Mouse (Mus musculus) gonadal fat pad, adult 2 months (tissue): Measurements from ENCODE around the gene Prn. TPM values are rescaled to one million over a fixed set of nuclear protein-coding genes. Genes with fewer than 3 reads are reported as not detected.
A peak's percentile ranks its signal among the peaks of the same experiment; 100 is the strongest.

Experiments
- DNase-seq: peaks from one replicate; pipeline ENCODE4 v3.0.0-alpha.2; 2012; ENCODE audit warnings: low read depth
- polyA plus RNA-seq: library from polyadenylated mRNA; depleted of rRNA; stranded (reverse); fragments of >200 nt; gene quantifications from 2 replicates; pipeline ENCODE4 v1.2.3, GENCODE M21; 2012

Prn gene
- polyA plus RNA-seq, 1 experiment = not detected

- DNase-seq = no peak
Observed at GRCm38 (mm10) chr2:131906846-131907245, 2.9 kb upstream of the Prn start.

- DNase-seq = no peak
Observed at GRCm38 (mm10) chr2:131907311-131907710, 2.4 kb upstream of the Prn start.

GRCm38 (mm10) chr2:131908351-131908861 is 1.4 kb upstream of the Prn start:
- DNase-seq = no peak

- no peak for DNase-seq
Observed at GRCm38 (mm10) chr2:131908906-131909305, 851 bp upstream of the Prn start.

GRCm38 (mm10) chr2:131910847-131911246 is 1.1 kb downstream of the Prn start:
- DNase-seq = no peak

GRCm38 (mm10) chr2:131911341-131911740 is 1.6 kb downstream of the Prn start:
- no peak for DNase-seq

GRCm38 (mm10) chr2:131912526-131913258 is 2.9 kb downstream of the Prn start:
- DNase-seq = no peak

GRCm38 (mm10) chr2:131932275-131932902 is 22.6 kb downstream of the Prn start:
- no peak for DNase-seq

GRCm38 (mm10) chr2:131933013-131933412 is 23.3 kb downstream of the Prn start:
- no peak for DNase-seq

- no peak for DNase-seq
Observed at GRCm38 (mm10) chr2:131933598-131933997, 23.8 kb downstream of the Prn start.

GRCm38 (mm10) chr2:131934243-131934642 is 24.5 kb downstream of the Prn start:
- no peak for DNase-seq

- no peak for DNase-seq
Observed at GRCm38 (mm10) chr2:131935390-131936105, 25.8 kb downstream of the Prn start.

GRCm38 (mm10) chr2:131936410-131936809 is 26.7 kb downstream of the Prn start:
- no peak for DNase-seq

GRCm38 (mm10) chr2:131939404-131940111 is 29.8 kb downstream of the Prn start:
- DNase-seq = no peak

- no peak for DNase-seq
Observed at GRCm38 (mm10) chr2:131940506-131940905, 30.7 kb downstream of the Prn start.

GRCm38 (mm10) chr2:131941501-131941900 is 31.7 kb downstream of the Prn start:
- no peak for DNase-seq

- no peak for DNase-seq
Observed at GRCm38 (mm10) chr2:131944370-131944769, 34.6 kb downstream of the Prn start.

GRCm38 (mm10) chr2:131945225-131945624 is 35.5 kb downstream of the Prn start:
- DNase-seq = peak; percentile 46

- no peak for DNase-seq
Observed at GRCm38 (mm10) chr2:131945765-131946164, 36.0 kb downstream of the Prn start.

- DNase-seq = no peak
Observed at GRCm38 (mm10) chr2:131946351-131946750, 36.6 kb downstream of the Prn start.

- DNase-seq = no peak
Observed at GRCm38 (mm10) chr2:131948156-131948555, 38.4 kb downstream of the Prn start.
